Mouse (Mus musculus) testis, adult 2 months (tissue): ENCODE data around the gene Gck. TPM values are rescaled to one million over a fixed set of nuclear protein-coding genes. Genes with fewer than 3 reads are reported as not detected.

Source experiments
- H3K27ac ChIP-seq: fragments of 200-500 bp; 2 replicates; pipeline ENCODE4 v1.5.1; 2012; ENCODE audit warnings: low read depth, low read length; ENCODE audit not compliant: control insufficient read depth, insufficient read depth
- H3K27me3 ChIP-seq: fragments of 200-500 bp; 2 replicates; pipeline ENCODE4 v1.6.1; 2012; ENCODE audit warnings: mild to moderate bottlenecking, low read length, moderate library complexity; ENCODE audit not compliant: control insufficient read depth, insufficient read depth
- H3K36me3 ChIP-seq: fragments of 200-500 bp; 2 replicates; pipeline ENCODE4 v1.6.1; 2012; ENCODE audit warnings: mild to moderate bottlenecking, low read length; ENCODE audit not compliant: control insufficient read depth, insufficient read depth
- H3K4me1 ChIP-seq: fragments of 200-500 bp; 2 replicates; pipeline ENCODE4 v1.6.1; 2012; ENCODE audit warnings: low read length; ENCODE audit not compliant: control insufficient read depth, insufficient read depth
- H3K4me3 ChIP-seq: fragments of 200-500 bp; 2 replicates; pipeline ENCODE4 v1.5.1; 2012; ENCODE audit warnings: low read depth, mild to moderate bottlenecking, low read length, moderate library complexity, mixed read lengths; ENCODE audit not compliant: control insufficient read depth
- CTCF ChIP-seq: fragments of 200-500 bp; IDR thresholded peaks from 2 replicates; pipeline ENCODE4 v1.5.1; 2012; ENCODE audit warnings: low read depth, mild to moderate bottlenecking, inconsistent platforms, low read length, moderate library complexity; ENCODE audit not compliant: control insufficient read depth, insufficient read depth, insufficient replicate concordance
- POLR2A ChIP-seq: fragments of 200-500 bp; IDR thresholded peaks from 2 replicates; pipeline ENCODE4 v1.6.1; 2012; ENCODE audit warnings: low read depth, mild to moderate bottlenecking, inconsistent platforms, low read length, moderate library complexity; ENCODE audit not compliant: control insufficient read depth
- polyA plus RNA-seq: library from polyadenylated mRNA; depleted of rRNA; stranded (reverse); fragments of >200 nt; gene quantifications from 2 replicates; pipeline ENCODE4 v1.2.3, GENCODE M21; 2012

The Gck gene
- polyA plus RNA-seq, 1 experiment: 6.6 TPM

GRCm38 (mm10) chr11:5873192-5873591, 76.7 kb downstream of the Gck start:
- H3K4me3 ChIP-seq: no peak overlapping the region
- no peaks in the 10 kb centered on the region for H3K27me3 ChIP-seq
- TF ChIP-seq CTCF (no peak), POLR2A (no peak)
- H3K27ac ChIP-seq: no peak overlapping the region
- H3K36me3 ChIP-seq: peaks cover 1% of the 10 kb centered on the region
- peaks cover 5% of the 10 kb centered on the region for H3K4me1 ChIP-seq

- Histone ChIP-seq H3K27ac (no peak overlapping the region), H3K4me1 (0 out of 2 replicates have a peak, but pooled peaks cover 2% of the 10 kb centered on the region), H3K27me3 (no peaks in the 10 kb centered on the region), H3K36me3 (peaks cover 1% of the 10 kb centered on the region), H3K4me3 (no peak overlapping the region)
- no peak for TF ChIP-seq POLR2A
- TF ChIP-seq CTCF: no peak
Observed at GRCm38 (mm10) chr11:5872707-5873106, 77.2 kb downstream of the Gck start.

- no peak for TF ChIP-seq CTCF
- TF ChIP-seq POLR2A: no peak
- Histone ChIP-seq H3K27me3 (no peaks in the 10 kb centered on the region), H3K4me1 (no peaks in the 10 kb centered on the region), H3K4me3 (no peak overlapping the region), H3K36me3 (peaks cover 1% of the 10 kb centered on the region), H3K27ac (no peak overlapping the region)
Observed at GRCm38 (mm10) chr11:5870069-5870468, 79.8 kb downstream of the Gck start.

GRCm38 (mm10) chr11:5869331-5869730, 80.5 kb downstream of the Gck start:
- H3K36me3 ChIP-seq: peaks cover 1% of the 10 kb centered on the region
- no peaks in the 10 kb centered on the region for H3K27me3 ChIP-seq
- TF ChIP-seq CTCF (no peak), POLR2A (no peak)
- H3K4me3 ChIP-seq: no peak overlapping the region
- no peaks in the 10 kb centered on the region for H3K4me1 ChIP-seq
- H3K27ac ChIP-seq: no peak overlapping the region

- no peak overlapping the region for H3K27ac ChIP-seq
- H3K27me3 ChIP-seq: no peaks in the 10 kb centered on the region
- H3K4me3 ChIP-seq: no peak overlapping the region
- no peak for TF ChIP-seq CTCF
- TF ChIP-seq POLR2A: no peak
- H3K4me1 ChIP-seq: no peaks in the 10 kb centered on the region
- H3K36me3 ChIP-seq: peaks cover 1% of the 10 kb centered on the region
Observed at GRCm38 (mm10) chr11:5868324-5868723, 81.6 kb downstream of the Gck start.

- H3K27me3 ChIP-seq: no peaks in the 10 kb centered on the region
- peaks cover 2% of the 10 kb centered on the region; the same call in 1 of the 2 replicates for H3K4me1 ChIP-seq
- H3K27ac ChIP-seq: no peak overlapping the region
- no peak for TF ChIP-seq CTCF
- no peak for TF ChIP-seq POLR2A
- H3K4me3 ChIP-seq: no peak overlapping the region
- H3K36me3 ChIP-seq: peaks cover under 1% of the 10 kb centered on the region
Observed at GRCm38 (mm10) chr11:5867196-5867595, 82.7 kb downstream of the Gck start.

GRCm38 (mm10) chr11:5862394-5863105, 87.3 kb downstream of the Gck start:
- no peaks in the 10 kb centered on the region for H3K36me3 ChIP-seq
- no peak overlapping the region for H3K27ac ChIP-seq
- TF ChIP-seq POLR2A: no peak
- TF ChIP-seq CTCF: no peak
- no peaks in the 10 kb centered on the region for H3K27me3 ChIP-seq
- H3K4me3 ChIP-seq: peak overlapping the region; percentile 67
- H3K4me1 ChIP-seq: peaks cover 8% of the 10 kb centered on the region
